Mouse (Mus musculus): ENCODE measurements around the gene Camkv. TPM values are rescaled to one million over a fixed set of nuclear protein-coding genes. Genes with fewer than 3 reads are reported as not detected.

Camkv gene
- polyA plus RNA-seq, 1 experiment: 459 TPM

- TF ChIP-seq CTCF (IDR thresholded peaks at IDR 0.05; ENCODE audit: extremely low read depth, insufficient read depth, low read length) (no peak), POLR2A (IDR thresholded peaks at IDR 0.05; ENCODE audit: extremely low read depth, insufficient read depth, low read length) (no peak)
- no peak overlapping the region for H3K4me3 ChIP-seq (ENCODE audit: insufficient read depth, low read length)
- H3K4me1 ChIP-seq (ENCODE audit: control insufficient read depth, insufficient read depth, low read length): no peaks in the 10 kb centered on the region
- H3K27ac ChIP-seq (ENCODE audit: insufficient read depth, low read length): no peak overlapping the region
Observed at GRCm38 (mm10) chr9:107995513-107995912, 60.0 kb downstream of the Camkv start.

GRCm38 (mm10) chr9:107996049-107996448 lies 60.6 kb downstream of the Camkv start, which contains the start of gene Gm20662:
Gm20662 (plus strand) TSS chr9:107996349.
- Histone ChIP-seq H3K4me3 (ENCODE audit: insufficient read depth, low read length) (no peak within 1 kb of the TSS), H3K4me1 (ENCODE audit: control insufficient read depth, insufficient read depth, low read length) (no peaks in the 10 kb centered on the region), H3K27ac (ENCODE audit: insufficient read depth, low read length) (no peak within 1 kb of the TSS)
- no peak for TF ChIP-seq POLR2A (IDR thresholded peaks at IDR 0.05; ENCODE audit: extremely low read depth, insufficient read depth, low read length)
- TF ChIP-seq CTCF (IDR thresholded peaks at IDR 0.05; ENCODE audit: extremely low read depth, insufficient read depth, low read length): no peak

Other genes starting within 250 kb of the Camkv start
- 29.1 and 30.1 TPM in 2 replicates for gene Sema3f, start 225.2 kb upstream of the Camkv start, polyA plus RNA-seq (2012; rRNA removed)
- 138 and 156 TPM in 2 replicates for gene Rbm5, start 164.7 kb upstream of the Camkv start, polyA plus RNA-seq (2012; rRNA removed)
- gene Rbm6, start 62.4 kb upstream of the Camkv start, polyA plus RNA-seq (2012; rRNA removed): 60.7 and 62.5 TPM in 2 replicates
- 29.4 and 31.2 TPM in 2 replicates for gene Mon1a, start 47.5 kb upstream of the Camkv start, polyA plus RNA-seq (2012; rRNA removed)
- gene Mst1r, start 28.8 kb upstream of the Camkv start, polyA plus RNA-seq (2012; rRNA removed): 2.0 and 2.4 TPM in 2 replicates
- gene Actl11, start 7.2 kb upstream of the Camkv start, polyA plus RNA-seq (2012; rRNA removed): not detected in 2 replicates
- 11.1 and 15.7 TPM in 2 replicates for gene Traip, start 14.5 kb downstream of the Camkv start, polyA plus RNA-seq (2012; rRNA removed)
- gene Uba7, start 39.8 kb downstream of the Camkv start, polyA plus RNA-seq (2012; rRNA removed): 13.5 and 14.9 TPM in 2 replicates
- 0.15 and 0.35 TPM in 2 replicates for gene Gm20661, start 47.4 kb downstream of the Camkv start, polyA plus RNA-seq (2012; rRNA removed)
- 4.8 and 7.4 TPM in 2 replicates for gene Inka1, start 50.2 kb downstream of the Camkv start, polyA plus RNA-seq (2012; rRNA removed)
- 1.9 and 4.2 TPM in 2 replicates for gene Cdhr4, start 56.8 kb downstream of the Camkv start, polyA plus RNA-seq (2012; rRNA removed)
- 4.5 and 5.6 TPM in 2 replicates for gene Gm20662, start 60.7 kb downstream of the Camkv start, polyA plus RNA-seq (2012; rRNA removed)
- gene Ip6k1, start 66.8 kb downstream of the Camkv start, polyA plus RNA-seq (2012; rRNA removed): 180 and 186 TPM in 2 replicates
- 14.4 and 14.5 TPM in 2 replicates for gene Gmppb, start 113.6 kb downstream of the Camkv start, polyA plus RNA-seq (2012; rRNA removed)
- gene Amigo3, start 117.5 kb downstream of the Camkv start, polyA plus RNA-seq (2012; rRNA removed): 1.6 and 1.7 TPM in 2 replicates
- 0.10 TPM in 1 of 2 replicates, not detected in the other for gene Mst1, start 144.8 kb downstream of the Camkv start, polyA plus RNA-seq (2012; rRNA removed)
- gene Rnf123, start 147.7 kb downstream of the Camkv start, polyA plus RNA-seq (2012; rRNA removed): 76.2 and 82.3 TPM in 2 replicates
- gene Apeh, start 158.9 kb downstream of the Camkv start, polyA plus RNA-seq (2012; rRNA removed): 26.1 TPM in 2 replicates